Mouse (Mus musculus): ENCODE results near the gene Col6a5. TPM values are rescaled to one million over a fixed set of nuclear protein-coding genes. Genes with fewer than 3 reads are reported as not detected.

Col6a5 gene
- 0.10 and 0.11 TPM in 2 replicates for polyA plus RNA-seq (2012; rRNA removed)

GRCm38 (mm10) chr9:105960533-105960932 is at the start of gene Col6a5:
Gene Col6a5 (minus strand): TSS chr9:105960643.
- H3K4me1 ChIP-seq (ENCODE audit: control insufficient read depth, insufficient read depth, low read length) = no peaks in the 10 kb centered on the region
- TF ChIP-seq CTCF (IDR thresholded peaks at IDR 0.05; ENCODE audit: borderline replicate concordance, insufficient read depth, low read depth, low read length) (no peak), POLR2A (IDR thresholded peaks at IDR 0.05; ENCODE audit: borderline replicate concordance, insufficient read depth, low read length) (no peak)
- H3K27me3 ChIP-seq (ENCODE audit: control insufficient read depth, insufficient read depth, low read length) = no peaks in the 10 kb centered on the region; the same call in 1 of the 2 replicates
- DNase-seq = no peak
- H3K27ac ChIP-seq (ENCODE audit: insufficient read depth, low read length) = no peak within 1 kb of the TSS
- WGBS = 2% methylated on average over 13 of the region's 13 CpGs
- H3K4me3 ChIP-seq (replicated peaks; ENCODE audit: insufficient read depth, low read depth, low read length) = no peak within 1 kb of the TSS

GRCm38 (mm10) chr9:105997955-105998354 is 37.5 kb upstream of the Col6a5 start:
- no peaks in the 10 kb centered on the region for H3K4me1 ChIP-seq (ENCODE audit: control insufficient read depth, insufficient read depth, low read length)
- H3K27me3 ChIP-seq (ENCODE audit: control insufficient read depth, insufficient read depth, low read length) = no peaks in the 10 kb centered on the region
- TF ChIP-seq CTCF (IDR thresholded peaks at IDR 0.05; ENCODE audit: borderline replicate concordance, insufficient read depth, low read depth, low read length) (no peak), POLR2A (IDR thresholded peaks at IDR 0.05; ENCODE audit: borderline replicate concordance, insufficient read depth, low read length) (no peak)
- H3K27ac ChIP-seq (ENCODE audit: insufficient read depth, low read length) = no peak overlapping the region
- H3K4me3 ChIP-seq (replicated peaks; ENCODE audit: insufficient read depth, low read depth, low read length) = no peak overlapping the region
- no peak for DNase-seq
- WGBS = 39% methylated on average over 11 of the region's 11 CpGs

- WGBS = 77% methylated on average over 6 of the region's 6 CpGs
- Histone ChIP-seq H3K4me3 (replicated peaks; ENCODE audit: insufficient read depth, low read depth, low read length) (no peak overlapping the region), H3K27ac (ENCODE audit: insufficient read depth, low read length) (no peak overlapping the region), H3K27me3 (ENCODE audit: control insufficient read depth, insufficient read depth, low read length) (no peaks in the 10 kb centered on the region; the same call in 1 of the 2 replicates), H3K4me1 (ENCODE audit: control insufficient read depth, insufficient read depth, low read length) (no peaks in the 10 kb centered on the region)
- DNase-seq = no peak
- TF ChIP-seq CTCF (IDR thresholded peaks at IDR 0.05; ENCODE audit: borderline replicate concordance, insufficient read depth, low read depth, low read length) (no peak), POLR2A (IDR thresholded peaks at IDR 0.05; ENCODE audit: borderline replicate concordance, insufficient read depth, low read length) (no peak)
Observed at GRCm38 (mm10) chr9:105992425-105992824, 32.0 kb upstream of the Col6a5 start.

- Histone ChIP-seq H3K4me1 (ENCODE audit: control insufficient read depth, insufficient read depth, low read length) (no peaks in the 10 kb centered on the region), H3K27ac (ENCODE audit: insufficient read depth, low read length) (no peak overlapping the region), H3K27me3 (ENCODE audit: control insufficient read depth, insufficient read depth, low read length) (no peaks in the 10 kb centered on the region; the same call in 1 of the 2 replicates), H3K4me3 (replicated peaks; ENCODE audit: insufficient read depth, low read depth, low read length) (no peak overlapping the region)
- TF ChIP-seq CTCF (IDR thresholded peaks at IDR 0.05; ENCODE audit: borderline replicate concordance, insufficient read depth, low read depth, low read length) (no peak), POLR2A (IDR thresholded peaks at IDR 0.05; ENCODE audit: borderline replicate concordance, insufficient read depth, low read length) (no peak)
- 69% methylated on average over 6 of the region's 6 CpGs for WGBS
- DNase-seq = no peak
Observed at GRCm38 (mm10) chr9:105990099-105990498, 29.7 kb upstream of the Col6a5 start.

- Histone ChIP-seq H3K4me3 (replicated peaks; ENCODE audit: insufficient read depth, low read depth, low read length) (no peak overlapping the region), H3K27ac (ENCODE audit: insufficient read depth, low read length) (no peak overlapping the region), H3K4me1 (ENCODE audit: control insufficient read depth, insufficient read depth, low read length) (no peaks in the 10 kb centered on the region), H3K27me3 (ENCODE audit: control insufficient read depth, insufficient read depth, low read length) (no peaks in the 10 kb centered on the region; the same call in 1 of the 2 replicates)
- 41% methylated on average over 6 of the region's 6 CpGs for WGBS
- TF ChIP-seq CTCF (IDR thresholded peaks at IDR 0.05; ENCODE audit: borderline replicate concordance, insufficient read depth, low read depth, low read length) (no peak), POLR2A (IDR thresholded peaks at IDR 0.05; ENCODE audit: borderline replicate concordance, insufficient read depth, low read length) (no peak)
- DNase-seq = no peak
Observed at GRCm38 (mm10) chr9:105989468-105989867, 29.0 kb upstream of the Col6a5 start.

- H3K4me1 ChIP-seq (ENCODE audit: control insufficient read depth, insufficient read depth, low read length) = no peaks in the 10 kb centered on the region
- DNase-seq = peak in 1 of 2 experiments; percentile 3
- H3K27me3 ChIP-seq (ENCODE audit: control insufficient read depth, insufficient read depth, low read length) = no peaks in the 10 kb centered on the region; the same call in 1 of the 2 replicates
- 61% methylated on average over 8 of the region's 8 CpGs for WGBS
- H3K4me3 ChIP-seq (replicated peaks; ENCODE audit: insufficient read depth, low read depth, low read length) = no peak overlapping the region
- TF ChIP-seq CTCF (IDR thresholded peaks at IDR 0.05; ENCODE audit: borderline replicate concordance, insufficient read depth, low read depth, low read length) = peak; percentile 38; the same call in 1 of the 2 replicates
- no peak for TF ChIP-seq POLR2A (IDR thresholded peaks at IDR 0.05; ENCODE audit: borderline replicate concordance, insufficient read depth, low read length)
- H3K27ac ChIP-seq (ENCODE audit: insufficient read depth, low read length) = no peak overlapping the region
Observed at GRCm38 (mm10) chr9:105988096-105988495, 27.7 kb upstream of the Col6a5 start.

- Histone ChIP-seq H3K27me3 (ENCODE audit: control insufficient read depth, insufficient read depth, low read length) (no peaks in the 10 kb centered on the region; the same call in 1 of the 2 replicates), H3K4me1 (ENCODE audit: control insufficient read depth, insufficient read depth, low read length) (no peaks in the 10 kb centered on the region), H3K4me3 (replicated peaks; ENCODE audit: insufficient read depth, low read depth, low read length) (no peak overlapping the region), H3K27ac (ENCODE audit: insufficient read depth, low read length) (no peak overlapping the region)
- TF ChIP-seq CTCF (IDR thresholded peaks at IDR 0.05; ENCODE audit: borderline replicate concordance, insufficient read depth, low read depth, low read length) (no peak), POLR2A (IDR thresholded peaks at IDR 0.05; ENCODE audit: borderline replicate concordance, insufficient read depth, low read length) (no peak)
- DNase-seq = no peak
- 14% methylated on average over 10 of the region's 10 CpGs for WGBS
Observed at GRCm38 (mm10) chr9:105984931-105985519, 24.6 kb upstream of the Col6a5 start.

- Histone ChIP-seq H3K4me1 (ENCODE audit: control insufficient read depth, insufficient read depth, low read length) (no peaks in the 10 kb centered on the region), H3K4me3 (replicated peaks; ENCODE audit: insufficient read depth, low read depth, low read length) (no peak overlapping the region), H3K27me3 (ENCODE audit: control insufficient read depth, insufficient read depth, low read length) (no peaks in the 10 kb centered on the region), H3K27ac (ENCODE audit: insufficient read depth, low read length) (no peak overlapping the region)
- TF ChIP-seq CTCF (IDR thresholded peaks at IDR 0.05; ENCODE audit: borderline replicate concordance, insufficient read depth, low read depth, low read length) = no peak
- TF ChIP-seq POLR2A (IDR thresholded peaks at IDR 0.05; ENCODE audit: borderline replicate concordance, insufficient read depth, low read length) = no peak
- no peak for DNase-seq
- WGBS = 92% methylated on average over 8 of the region's 8 CpGs
Observed at GRCm38 (mm10) chr9:105978479-105978878, 18.0 kb upstream of the Col6a5 start.
